21 mouse cellular contexts compared by ENCODE assay signal in genomic region chr10:53332752-53333151, GRCm38 (mm10). TPM values are rescaled to one million over a fixed set of nuclear protein-coding genes. Genes with fewer than 3 reads are reported as not detected.
DNase-seq lines count a peak whose midpoint lies in the region; ATAC-seq and TF ChIP-seq lines count a peak whose summit lies in the region.
"Had no signal": no experiment of that assay in that cellular context is flagged by ENCODE, and none has a peak within 500 bp of the region (broad histone marks: within the 10 kb centered on the region; RNA-seq: fewer than 3 reads in every experiment).

No protein-coding gene starts in this region.

- no peaks in the 10 kb centered on the region for H3K27me3 ChIP-seq in heart, embryonic 10.5 days (ENCODE audit: insufficient read depth, poor library complexity, severe bottlenecking)
- no peaks in the 10 kb centered on the region for H3K27me3 ChIP-seq in heart, embryonic 14.5 days (ENCODE audit: control insufficient read depth, insufficient read depth, low read length)
- no peaks in the 10 kb centered on the region for H3K27me3 ChIP-seq in liver, embryonic 15.5 days
- H3K27me3 ChIP-seq in liver, postnatal 0 days (ENCODE audit: insufficient read depth, low read length) = no peaks in the 10 kb centered on the region
- H3K27me3 ChIP-seq: CH12.LX; embryonic facial prominence, embryonic 13.5 days; forebrain, embryonic 12.5 days; intestine, embryonic 15.5 days had no signal

- H3K9me3 ChIP-seq in heart, embryonic 10.5 days = no peaks in the 10 kb centered on the region
- H3K9me3 ChIP-seq in heart, embryonic 14.5 days (ENCODE audit: control insufficient read depth, low read length) = no peaks in the 10 kb centered on the region
- H3K9me3 ChIP-seq in liver, embryonic 15.5 days (replicated peaks) = no peaks in the 10 kb centered on the region
- H3K9me3 ChIP-seq in liver, postnatal 0 days (ENCODE audit: low read length) = no peaks in the 10 kb centered on the region
- H3K9me3 ChIP-seq: embryonic facial prominence, embryonic 13.5 days; forebrain, embryonic 12.5 days; hindbrain, embryonic 10.5 days; intestine, embryonic 15.5 days had no signal

- peaks cover 51% of the 10 kb centered on the region for H3K4me1 ChIP-seq in heart, embryonic 10.5 days
- H3K4me1 ChIP-seq in heart, embryonic 14.5 days (ENCODE audit: control insufficient read depth in 2 of 2, insufficient read depth in 2 of 2, low read length in 2 of 2) = peaks cover 9 to 57% of the 10 kb centered on the region in 2 experiments
- H3K4me1 ChIP-seq in liver, embryonic 15.5 days (replicated peaks) = peaks cover 36% of the 10 kb centered on the region
- H3K4me1 ChIP-seq in liver, postnatal 0 days (ENCODE audit: insufficient read depth) = peaks cover 14% of the 10 kb centered on the region
- H3K4me1 ChIP-seq: embryonic facial prominence, embryonic 13.5 days; forebrain, embryonic 12.5 days; hindbrain, embryonic 10.5 days; intestine, embryonic 15.5 days had no signal

- no peak for TF ChIP-seq EP300 in liver, postnatal 0 days (IDR thresholded peaks at IDR 0.05; ENCODE audit: low read depth)

- H3K4me3 ChIP-seq in heart, embryonic 10.5 days = no peak overlapping the region
- peak overlapping the region in 1 of 2 experiments; percentile 6; a peak in 1 of 4 replicates for H3K4me3 ChIP-seq in heart, embryonic 14.5 days (ENCODE audit: control insufficient read depth in 1 of 2, insufficient read depth in 1 of 2, low read depth in 1 of 2, low read length in 2 of 2)
- H3K4me3 ChIP-seq in liver, embryonic 15.5 days (replicated peaks) = no peak overlapping the region
- no peak overlapping the region for H3K4me3 ChIP-seq in liver, postnatal 0 days (ENCODE audit: low read depth, low read length)
- H3K4me3 ChIP-seq: embryonic facial prominence, embryonic 13.5 days; forebrain, embryonic 12.5 days; hindbrain, embryonic 10.5 days; intestine, embryonic 15.5 days had no signal

- 25% methylated on average over 2 of the region's 2 CpGs for WGBS in heart, embryonic 10.5 days
- 6% methylated on average over 2 of the region's 2 CpGs for WGBS in heart, embryonic 14.5 days
- WGBS in liver, embryonic 15.5 days (ENCODE audit: insufficient replicate concordance) = 15% methylated on average over 2 of the region's 2 CpGs
- 29% methylated on average over 2 of the region's 2 CpGs for WGBS in liver, postnatal 0 days (ENCODE audit: insufficient replicate concordance)

- peak overlapping the region; percentile 77 for H3K27ac ChIP-seq in heart, embryonic 10.5 days
- H3K27ac ChIP-seq in heart, embryonic 14.5 days (replicated peaks in 1 of 2; ENCODE audit: control insufficient read depth in 1 of 2, insufficient read depth in 1 of 2, low read depth in 2 of 2, low read length in 2 of 2) = peak overlapping the region; percentile 67 to 83; a peak in 3 of 4 replicates
- no peak overlapping the region for H3K27ac ChIP-seq in liver, embryonic 15.5 days (replicated peaks)
- H3K27ac ChIP-seq in liver, postnatal 0 days (ENCODE audit: low read depth) = no peak overlapping the region
- H3K27ac ChIP-seq: embryonic facial prominence, embryonic 13.5 days; forebrain, embryonic 12.5 days; hindbrain, embryonic 10.5 days; hindbrain, embryonic 14.5 days; intestine, embryonic 15.5 days had no signal

- no peak for DNase-seq in heart, embryonic 10.5 days (ENCODE audit: low spot score)
- DNase-seq in heart, postnatal 14 days = no peak
- DNase-seq in heart, postnatal 36 days = no peak
- DNase-seq in liver, postnatal 0 days = no peak
- no peak for DNase-seq in spleen, postnatal 4 days (ENCODE audit: low spot score in 2 of 2)
- DNase-seq: adrenal gland, adult 2 months; adrenal gland, postnatal 25 days; cerebellum, adult 18-20 months; cerebellum, adult 9-11 months; cerebellum, postnatal 36 days; gastrocnemius, postnatal 25 days; kidney, adult 18-20 months had no signal

- no peak for ATAC-seq in heart, embryonic 14.5 days (ENCODE audit: insufficient number of reproducible peaks, insufficient read depth, low FRiP score, low read depth)
- ATAC-seq in liver, embryonic 15.5 days (ENCODE audit: insufficient read depth) = 0 out of 2 replicates have a peak, but pooled peaks have one; percentile 44
- ATAC-seq in liver, postnatal 0 days = no peak
- ATAC-seq: forebrain, embryonic 16.5 days; intestine, embryonic 15.5 days had no signal

- intact Hi-C loops in heart, postnatal 14 days (cut with DNase I) = loop anchor here (2.0 kb wide), 1 partner anchor 156 kb away; no protein-coding TSS in a partner anchor
- intact Hi-C loops in heart, postnatal 36 days (cut with DNase I) = no loop called here

- H3K36me3 ChIP-seq in heart, embryonic 10.5 days = no peaks in the 10 kb centered on the region
- H3K36me3 ChIP-seq in heart, embryonic 14.5 days (ENCODE audit: control insufficient read depth, insufficient read depth, low read length) = no peaks in the 10 kb centered on the region
- H3K36me3 ChIP-seq in liver, embryonic 15.5 days (replicated peaks) = no peaks in the 10 kb centered on the region
- H3K36me3 ChIP-seq in liver, postnatal 0 days (replicated peaks; ENCODE audit: insufficient read depth, low read length) = 0 out of 2 replicates have a peak, but pooled peaks cover 2% of the 10 kb centered on the region
- H3K36me3 ChIP-seq: embryonic facial prominence, embryonic 13.5 days; forebrain, embryonic 12.5 days; hindbrain, embryonic 10.5 days; intestine, embryonic 15.5 days had no signal

- H3K4me2 ChIP-seq in heart, embryonic 14.5 days (ENCODE audit: low read length) = peak overlapping the region; percentile 53
- no peak overlapping the region for H3K4me2 ChIP-seq in liver, embryonic 15.5 days
- no peak overlapping the region for H3K4me2 ChIP-seq in liver, postnatal 0 days (ENCODE audit: low read depth, low read length)
- H3K4me2 ChIP-seq: embryonic facial prominence, embryonic 13.5 days; forebrain, embryonic 12.5 days; hindbrain, embryonic 14.5 days; intestine, embryonic 15.5 days had no signal

- no peak for TF ChIP-seq CTCF in liver, postnatal 0 days (IDR thresholded peaks at IDR 0.05; ENCODE audit: low read depth)

- H3K9ac ChIP-seq in heart, embryonic 14.5 days (ENCODE audit: low read length) = peak overlapping the region; percentile 65
- no peak overlapping the region for H3K9ac ChIP-seq in liver, embryonic 15.5 days
- no peak overlapping the region for H3K9ac ChIP-seq in liver, postnatal 0 days (replicated peaks)
- H3K9ac ChIP-seq: embryonic facial prominence, embryonic 13.5 days; forebrain, embryonic 12.5 days; hindbrain, embryonic 14.5 days; intestine, embryonic 15.5 days had no signal

RNA-seq across cellular contexts. Expression of gene Pln, which starts 4.7 kb away (rescaled TPM):
- 179 and 472 TPM in 2 replicates for polyA plus RNA-seq in heart, embryonic 10.5 days (2016; fragmentation: Nextera tagmentation; extraction: Ambion mirVana)
- 1,000 to 10,000 TPM; 4,906 to 5,350 TPM for total RNA-seq in heart, postnatal 14 days (2021)
- 1,148 and 1,278 TPM in 2 replicates for polyA plus RNA-seq in heart, embryonic 14.5 days (2014; fragmentation: Nextera tagmentation; extraction: Ambion mirVana)
- 1,000 to 10,000 TPM; 6,022 to 6,533 TPM for total RNA-seq in heart, postnatal 36 days (2021)
- polyA plus RNA-seq in liver, embryonic 15.5 days (2015; fragmentation: Nextera tagmentation; extraction: Ambion mirVana) = 0.31 and 0.50 TPM in 2 replicates
- 0.22 and 0.40 TPM in 2 replicates for polyA plus RNA-seq in liver, postnatal 0 days (2015; fragmentation: Nextera tagmentation; extraction: Ambion mirVana)
- total RNA-seq: CH12.LX had no signal

RNA-seq across cellular contexts. Expression of gene Cep85l, which starts 47.0 kb away (rescaled TPM):
- polyA plus RNA-seq in heart, embryonic 10.5 days (2016; fragmentation: Nextera tagmentation; extraction: Ambion mirVana) = 3.1 and 4.4 TPM in 2 replicates
- total RNA-seq in heart, postnatal 14 days (2021) = 10 to 100 TPM; 18.8 to 21.0 TPM
- 7.1 and 9.5 TPM in 2 replicates for polyA plus RNA-seq in heart, embryonic 14.5 days (2014; fragmentation: Nextera tagmentation; extraction: Ambion mirVana)
- 10 to 100 TPM; 15.4 to 17.5 TPM for total RNA-seq in heart, postnatal 36 days (2021)
- 2.0 TPM in 2 replicates for polyA plus RNA-seq in liver, embryonic 15.5 days (2015; fragmentation: Nextera tagmentation; extraction: Ambion mirVana)
- polyA plus RNA-seq in liver, postnatal 0 days (2015; fragmentation: Nextera tagmentation; extraction: Ambion mirVana) = 2.5 and 5.4 TPM in 2 replicates

Comparison
In these comparisons a context has a peak if more than half of its experiments do, and no peak if none do; other contexts are left out.
1. H3K27ac ChIP-seq: peak in heart, embryonic 10.5 days (single experiment) and heart, embryonic 14.5 days (2 of 2); none in liver, embryonic 15.5 days (single experiment) and liver, postnatal 0 days (single experiment).
2. RNA of gene Pln, which starts 4.7 kb away (polyA plus RNA-seq): 1,148 to 1,278 TPM in heart, embryonic 14.5 days and 179 to 472 TPM in heart, embryonic 10.5 days; 0.31 to 0.50 TPM in liver, embryonic 15.5 days and 0.22 to 0.40 TPM in liver, postnatal 0 days; every median in the first group is over 100 times any median in the second.